8 mouse cellular contexts compared by ENCODE assay signal in the genomic region with DNA sequence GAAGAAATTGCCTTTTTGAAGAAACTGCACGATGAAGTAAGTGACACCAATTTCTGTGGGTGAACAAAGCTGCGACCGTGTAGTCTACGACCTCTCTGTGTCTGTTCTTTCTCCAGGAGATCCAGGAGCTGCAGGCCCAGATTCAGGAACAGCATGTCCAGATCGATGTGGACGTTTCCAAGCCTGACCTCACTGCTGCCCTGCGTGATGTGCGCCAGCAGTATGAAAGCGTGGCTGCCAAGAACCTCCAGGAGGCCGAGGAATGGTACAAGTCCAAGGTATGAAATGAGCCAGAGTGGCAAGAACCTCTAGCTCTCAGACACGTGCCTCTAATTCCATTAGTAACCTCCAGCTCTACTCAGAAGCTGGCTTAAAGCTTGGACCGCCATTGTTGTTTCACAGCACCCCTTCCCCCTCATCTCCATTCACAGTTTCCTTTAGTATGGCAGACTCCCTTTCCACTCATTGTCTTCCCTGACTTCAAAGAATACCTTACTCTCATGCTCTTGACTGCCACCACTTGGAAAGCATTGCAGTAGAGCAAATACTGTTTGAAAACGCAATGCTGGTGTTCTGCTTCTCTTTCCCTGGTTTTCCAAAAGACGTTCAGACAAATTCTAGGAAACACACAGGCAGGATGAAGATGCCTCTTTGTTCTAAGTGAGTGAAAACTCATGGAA. TPM values are rescaled to one million over a fixed set of nuclear protein-coding genes. Genes with fewer than 3 reads are reported as not detected.
DNase-seq lines count a peak whose midpoint lies in the region; ATAC-seq and TF ChIP-seq lines count a peak whose summit lies in the region.

No protein-coding gene starts in this region.

- peak overlapping the region; percentile 36; the same call in 1 of the 2 replicates for H3K27ac ChIP-seq in forebrain, embryonic 13.5 days
- no peak overlapping the region for H3K27ac ChIP-seq in forebrain, embryonic 15.5 days (replicated peaks)

- no peak overlapping the region for H3K4me3 ChIP-seq in forebrain, embryonic 13.5 days
- no peak overlapping the region for H3K4me3 ChIP-seq in forebrain, embryonic 15.5 days
- peak overlapping the region; percentile 97 for H3K4me3 ChIP-seq in C2C12 (ENCODE audit: insufficient read depth, poor library complexity, severe bottlenecking)

- H3K4me1 ChIP-seq in forebrain, embryonic 13.5 days: peaks cover 43% of the 10 kb centered on the region
- peaks cover 31% of the 10 kb centered on the region for H3K4me1 ChIP-seq in forebrain, embryonic 15.5 days

- 0 out of 2 replicates have a peak overlapping the region, but pooled peaks have one; percentile 4 for H3K4me2 ChIP-seq in forebrain, embryonic 13.5 days
- no peak overlapping the region for H3K4me2 ChIP-seq in forebrain, embryonic 15.5 days (replicated peaks)

- H3K79me3 ChIP-seq in C2C12 (ENCODE audit: low read depth): peaks cover 65% of the 10 kb centered on the region

- no peak overlapping the region for H3K9ac ChIP-seq in forebrain, embryonic 13.5 days
- H3K9ac ChIP-seq in forebrain, embryonic 15.5 days (replicated peaks): no peak overlapping the region

- H3ac ChIP-seq in C2C12 (ENCODE audit: control insufficient read depth, insufficient read length, low read depth): peak overlapping the region; percentile 40

- intact Hi-C loops in heart, postnatal 25 days (cut with DNase I): no loop called here

- ATAC-seq in forebrain, embryonic 13.5 days: no peak
- no peak for ATAC-seq in forebrain, embryonic 15.5 days (replicated peaks)
- no peak for ATAC-seq in megakaryocyte progenitor cell, adult 5-6 weeks (replicated peaks; ENCODE audit: poor library complexity)

- no peaks in the 10 kb centered on the region for H3K9me3 ChIP-seq in forebrain, embryonic 13.5 days (replicated peaks)
- H3K9me3 ChIP-seq in forebrain, embryonic 15.5 days: no peaks in the 10 kb centered on the region

- H3K79me2 ChIP-seq in C2C12 (ENCODE audit: control insufficient read depth, insufficient read depth): peaks cover 80% of the 10 kb centered on the region

- H3K36me3 ChIP-seq in forebrain, embryonic 13.5 days (ENCODE audit: poor library complexity, severe bottlenecking): peaks cover 58% of the 10 kb centered on the region
- H3K36me3 ChIP-seq in forebrain, embryonic 15.5 days: peaks cover 34% of the 10 kb centered on the region
- H3K36me3 ChIP-seq in C2C12 (ENCODE audit: control insufficient read depth, insufficient read depth): peaks cover 92% of the 10 kb centered on the region

- 55% methylated on average over 14 of the region's 14 CpGs for WGBS in forebrain, embryonic 13.5 days
- 47% methylated on average over 14 of the region's 14 CpGs for WGBS in forebrain, embryonic 15.5 days

- no peaks in the 10 kb centered on the region for H3K27me3 ChIP-seq in forebrain, embryonic 13.5 days
- no peaks in the 10 kb centered on the region for H3K27me3 ChIP-seq in forebrain, embryonic 15.5 days
- no peaks in the 10 kb centered on the region for H3K27me3 ChIP-seq in C2C12 (ENCODE audit: control insufficient read depth, insufficient read depth, insufficient read length)

- peak; percentile 79 to 87 for DNase-seq in cerebellum, postnatal 10 days
- peak; percentile 39 for DNase-seq in heart, postnatal 25 days (ENCODE audit: low spot score)
- no peak for DNase-seq in ovary, postnatal 14 days (ENCODE audit: low spot score)
- DNase-seq in kidney, adult 11 months: no peak

- TF ChIP-seq CTCF in C2C12 (IDR thresholded peaks at IDR 0.05; ENCODE audit: control insufficient read depth, insufficient read depth, insufficient read length): no peak

TF ChIP-seq in C2C12, 6 proteins besides CTCF, POLR2A, EP300 and RAD21:
- TF ChIP-seq MAX (IDR thresholded peaks at IDR 0.05) (peak; percentile 76), CEBPB (IDR thresholded peaks at IDR 0.05; ENCODE audit: low read depth) (no peak), MYOG (IDR thresholded peaks at IDR 0.05; ENCODE audit: control insufficient read depth, extremely low read depth, insufficient read length) (no peak), USF1 (IDR thresholded peaks at IDR 0.05; ENCODE audit: low read depth) (no peak), MYOD1 (IDR thresholded peaks at IDR 0.05; ENCODE audit: control insufficient read depth, insufficient read length, low read depth) (no peak), FOSL1 (IDR thresholded peaks at IDR 0.05; ENCODE audit: insufficient read depth, low read length, poor library complexity, severe bottlenecking) (no peak)

RNA-seq across cellular contexts. Expression of a gene that starts 4.9 kb away (rescaled TPM):
- 895 and 906 TPM in 2 replicates for polyA plus RNA-seq in forebrain, embryonic 13.5 days (2015; fragmentation: Nextera tagmentation; extraction: Ambion mirVana)
- polyA plus RNA-seq in forebrain, embryonic 15.5 days (2015; fragmentation: Nextera tagmentation; extraction: Ambion mirVana): 554 and 555 TPM in 2 replicates
- polyA plus RNA-seq in C2C12 (2012; fragmentation: generic; extraction: Trizol): 6,934 TPM
- 100 to 1,000 TPM; 334 to 431 TPM for total RNA-seq in heart, postnatal 25 days (2021)
- 816 and 1,066 TPM in 2 replicates for total RNA-seq in megakaryocyte progenitor cell, adult 5-6 weeks (2015)
- total RNA-seq in megakaryocyte progenitor cell, adult 5-6 weeks (2017): 743 and 949 TPM in 2 replicates

RNA-seq across cellular contexts. Expression of a gene that starts 34.1 kb away (rescaled TPM):
- polyA plus RNA-seq in forebrain, embryonic 13.5 days (2015; fragmentation: Nextera tagmentation; extraction: Ambion mirVana): 8.6 and 9.7 TPM in 2 replicates
- polyA plus RNA-seq in forebrain, embryonic 15.5 days (2015; fragmentation: Nextera tagmentation; extraction: Ambion mirVana): 7.5 and 8.7 TPM in 2 replicates
- 3.5 TPM for polyA plus RNA-seq in C2C12 (2012; fragmentation: generic; extraction: Trizol)
- total RNA-seq in heart, postnatal 25 days (2021): 1 to 10 TPM; 6.8 to 8.6 TPM
- total RNA-seq in megakaryocyte progenitor cell, adult 5-6 weeks (2015): 13.9 and 14.4 TPM in 2 replicates
- total RNA-seq in megakaryocyte progenitor cell, adult 5-6 weeks (2017): 16.4 and 17.7 TPM in 2 replicates

Comparison
In these comparisons a context has a peak if more than half of its experiments do, and no peak if none do; other contexts are left out.
1. DNase-seq: peak in cerebellum, postnatal 10 days (2 of 2) and heart, postnatal 25 days (single experiment); none in ovary, postnatal 14 days (single experiment) and kidney, adult 11 months (single experiment).